Mouse (Mus musculus) natural killer cell, adult 2 months (primary cell): Measurements from ENCODE around the gene Jmy.
"Not testable (repeated sequence)": the region's sequence is repeated elsewhere in the genome, so short reads cannot be mapped to it uniquely, and the experiment has no call there.

Source experiments
- DNase-seq, 2 experiments: peaks; one replicate each; pipeline ENCODE4 v3.0.0; 2022; ENCODE audit warnings: low spot score in 2 of 2

The Jmy gene

DNA sequence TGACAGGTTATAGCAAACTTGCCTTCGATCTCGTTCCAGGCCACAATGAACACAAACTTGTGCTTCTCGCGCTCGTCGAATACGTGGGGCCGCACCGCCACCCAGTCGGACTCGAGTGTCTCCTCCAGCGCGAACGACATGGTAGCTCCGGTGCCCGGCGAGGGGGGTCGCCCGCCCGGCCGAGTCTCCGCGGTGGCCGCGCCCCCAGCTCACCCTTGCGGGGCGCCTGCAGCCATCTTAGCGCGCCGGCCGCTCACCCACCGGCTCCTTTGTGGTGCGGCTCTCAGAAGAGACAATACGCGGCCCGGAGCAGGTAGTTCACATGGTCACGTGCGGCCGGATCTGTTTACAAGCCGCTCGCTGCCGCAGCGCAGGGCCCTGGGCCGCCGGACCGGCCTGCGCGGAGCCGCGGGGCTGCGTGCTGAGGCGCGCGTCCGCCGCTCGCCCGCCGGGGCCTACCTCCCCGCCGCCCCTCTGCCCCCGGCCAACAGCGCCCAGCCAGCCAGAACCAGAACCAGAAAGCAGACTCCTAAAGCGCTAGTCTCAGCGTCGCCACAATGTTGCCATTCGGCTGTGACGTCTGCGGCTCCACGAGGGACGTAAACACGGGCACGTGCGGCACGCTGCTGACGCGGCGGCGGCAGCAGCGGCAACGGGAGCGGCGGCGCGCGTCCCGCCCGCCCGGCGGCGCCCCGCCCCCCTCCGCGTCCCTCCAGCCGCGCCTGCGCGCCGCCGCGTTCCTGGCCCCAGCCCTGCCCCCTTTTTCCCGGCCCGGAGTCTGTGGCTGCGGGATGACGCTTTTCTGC lies at the start of gene Jmy:
Gene Jmy (minus strand): TSS at position 642 of the 806 bp plus-strand sequence.
- peak; percentile 74 to 85 for DNase-seq

DNA sequence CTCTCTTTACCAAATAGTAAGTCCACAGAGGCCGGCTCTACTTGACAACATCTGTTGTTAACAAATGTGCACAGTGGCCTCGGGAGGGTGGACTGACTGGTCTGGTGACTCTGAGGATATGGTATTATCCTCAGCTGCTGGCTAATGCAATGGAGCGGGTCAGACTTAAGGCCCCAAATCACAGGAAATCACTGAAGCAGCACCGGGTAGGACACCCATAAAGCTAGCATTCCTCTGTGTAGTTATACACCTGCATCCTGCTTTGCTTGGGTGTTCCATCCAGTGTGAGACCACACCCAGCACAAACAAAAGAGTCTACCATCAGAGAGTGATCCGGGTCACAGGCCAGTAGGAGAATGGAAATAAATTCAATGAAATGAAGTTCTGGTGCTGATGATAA lies 48.0 kb upstream of the Jmy start:
- DNase-seq = no peak

DNA sequence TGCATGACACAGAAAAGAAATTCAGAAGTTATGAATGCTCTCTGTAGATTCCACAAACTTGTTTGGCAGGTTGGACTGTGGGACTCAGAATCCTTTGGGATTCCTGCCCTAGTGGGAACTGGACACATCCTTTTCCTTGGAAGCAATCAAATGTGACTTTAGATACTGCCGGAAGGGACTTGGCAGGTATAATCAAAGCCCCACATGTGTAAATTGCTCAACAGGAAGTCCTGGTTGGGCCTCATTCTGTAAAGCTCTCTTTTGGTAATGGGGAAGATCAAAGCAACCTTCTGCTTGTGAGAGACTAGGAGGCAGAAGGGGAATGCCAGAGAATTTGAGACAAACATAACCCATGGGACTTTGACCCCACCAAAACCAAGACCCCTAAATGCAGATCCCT lies 46.4 kb upstream of the Jmy start:
- no peak for DNase-seq

DNA sequence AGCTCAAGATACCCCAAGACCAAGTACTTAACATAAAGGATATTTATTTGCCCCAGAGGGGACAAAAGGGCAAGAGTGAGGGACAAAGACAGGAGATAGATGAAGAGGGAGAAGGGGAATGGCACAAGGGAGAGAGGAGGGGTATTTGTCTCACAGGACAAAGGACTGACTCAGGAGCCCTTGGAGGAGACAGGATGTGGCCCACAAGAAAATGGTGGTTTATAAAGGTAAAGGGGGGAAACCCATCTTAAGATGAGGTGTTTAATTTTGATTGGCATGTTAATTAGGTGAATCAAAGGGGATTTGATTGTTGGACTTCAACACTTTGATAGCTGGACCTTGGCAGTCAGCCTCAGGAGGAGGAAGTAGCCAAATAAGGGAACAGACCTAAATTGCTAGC lies 44.7 kb upstream of the Jmy start:
- no peak for DNase-seq

DNA sequence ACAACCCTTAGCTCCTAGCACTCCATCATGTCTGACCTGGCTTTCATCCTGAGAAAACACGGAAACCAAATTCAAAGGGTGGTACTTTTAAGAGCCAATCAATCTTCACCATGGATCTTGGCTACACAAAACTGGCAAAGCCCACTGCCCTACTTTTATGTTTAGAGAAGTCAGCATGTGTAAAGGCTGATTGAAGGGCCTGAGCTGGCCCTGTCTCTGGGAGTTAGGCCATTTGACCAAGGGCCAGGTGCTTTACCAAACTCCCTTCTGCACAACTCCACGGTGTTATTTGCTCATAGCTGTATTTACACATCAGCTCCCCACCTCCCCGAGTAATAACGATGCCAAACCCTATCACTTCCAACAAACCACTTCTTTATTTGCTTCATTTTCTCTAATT lies 39.7 kb upstream of the Jmy start:
- no peak for DNase-seq

DNA sequence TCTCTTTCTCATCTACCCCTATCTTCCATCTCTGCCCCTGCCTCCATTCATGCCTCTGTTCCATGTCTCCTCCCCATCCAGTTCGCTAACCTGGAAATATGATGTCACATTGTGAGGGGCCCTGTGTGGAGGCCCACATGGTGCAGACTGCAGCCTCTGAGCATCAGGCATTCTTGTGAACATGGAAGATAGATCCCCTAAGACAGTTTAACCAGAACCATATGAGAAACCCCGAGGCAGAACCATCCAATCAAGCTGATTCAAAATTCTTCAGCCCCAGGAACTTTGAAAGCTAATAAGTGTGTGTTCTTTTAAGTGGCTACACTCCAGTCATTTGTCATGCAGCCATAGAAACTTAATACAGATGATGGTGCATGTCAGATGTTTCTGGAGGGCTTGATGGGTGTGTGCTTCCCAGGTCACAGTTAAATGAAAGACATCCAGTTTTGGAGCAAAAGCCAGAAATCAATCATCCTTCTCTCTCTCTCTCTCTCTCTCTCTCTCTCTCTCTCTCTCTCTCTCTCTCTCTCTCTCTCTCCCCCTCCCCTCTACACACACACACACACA lies 19.2 kb upstream of the Jmy start:
- DNase-seq = no peak

DNA sequence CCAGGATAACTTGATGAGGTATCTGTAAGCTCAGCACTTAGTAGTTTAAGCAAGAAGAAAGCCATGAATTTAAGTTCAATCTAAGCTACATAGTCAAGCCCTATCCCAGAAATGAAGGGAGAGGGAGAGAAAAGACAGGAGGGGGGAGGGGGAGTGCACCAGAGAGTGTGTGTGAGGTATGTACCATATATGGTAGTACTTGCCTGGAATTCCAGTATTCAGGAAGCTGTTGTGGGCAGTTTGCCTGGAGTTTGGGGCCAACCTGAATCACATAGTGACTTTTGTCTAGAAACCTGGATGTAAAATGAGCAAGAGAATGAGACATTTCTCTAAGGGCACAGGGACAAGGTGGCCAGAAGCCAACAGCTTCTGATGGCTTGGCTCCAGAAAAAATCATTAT lies 17.6 kb upstream of the Jmy start:
- no peak for DNase-seq

DNA sequence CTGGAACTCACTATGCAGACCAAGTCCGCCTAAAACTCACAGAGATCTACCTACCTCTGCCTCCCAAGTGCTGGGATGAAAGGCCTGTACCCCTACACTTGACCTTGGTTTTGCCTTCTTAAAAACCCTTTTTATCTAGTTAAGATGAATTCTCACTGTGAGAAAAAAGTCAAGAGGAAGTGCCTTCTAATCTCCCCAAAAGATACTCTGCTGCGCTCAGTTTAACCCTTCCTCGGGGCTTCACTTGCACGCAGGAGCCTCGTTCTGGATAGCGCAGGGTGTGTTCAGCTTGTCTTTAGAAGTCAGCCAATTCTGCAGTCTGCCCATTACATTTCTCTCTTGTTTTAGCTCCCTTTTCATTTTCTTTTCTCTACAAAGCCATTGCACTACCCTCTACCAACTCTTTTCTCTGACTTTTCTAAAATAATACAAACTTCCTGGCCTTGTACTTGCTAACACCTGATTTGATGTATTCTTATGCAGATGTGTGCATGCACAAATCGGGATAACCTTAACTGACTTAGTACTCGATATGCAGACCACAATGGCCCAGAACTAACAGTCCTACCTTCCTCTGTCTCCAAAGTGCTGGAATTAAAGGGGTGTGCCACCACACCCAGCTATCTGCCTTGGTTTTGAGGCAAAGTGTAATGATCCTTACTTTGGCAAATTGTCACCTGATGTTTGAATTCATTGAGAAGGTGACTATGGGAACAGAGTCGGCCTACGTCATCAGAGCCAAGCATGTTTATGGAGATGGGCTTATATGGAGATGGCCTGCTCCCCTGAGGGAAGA lies 14.6 kb upstream of the Jmy start:
- DNase-seq = no peak

DNA sequence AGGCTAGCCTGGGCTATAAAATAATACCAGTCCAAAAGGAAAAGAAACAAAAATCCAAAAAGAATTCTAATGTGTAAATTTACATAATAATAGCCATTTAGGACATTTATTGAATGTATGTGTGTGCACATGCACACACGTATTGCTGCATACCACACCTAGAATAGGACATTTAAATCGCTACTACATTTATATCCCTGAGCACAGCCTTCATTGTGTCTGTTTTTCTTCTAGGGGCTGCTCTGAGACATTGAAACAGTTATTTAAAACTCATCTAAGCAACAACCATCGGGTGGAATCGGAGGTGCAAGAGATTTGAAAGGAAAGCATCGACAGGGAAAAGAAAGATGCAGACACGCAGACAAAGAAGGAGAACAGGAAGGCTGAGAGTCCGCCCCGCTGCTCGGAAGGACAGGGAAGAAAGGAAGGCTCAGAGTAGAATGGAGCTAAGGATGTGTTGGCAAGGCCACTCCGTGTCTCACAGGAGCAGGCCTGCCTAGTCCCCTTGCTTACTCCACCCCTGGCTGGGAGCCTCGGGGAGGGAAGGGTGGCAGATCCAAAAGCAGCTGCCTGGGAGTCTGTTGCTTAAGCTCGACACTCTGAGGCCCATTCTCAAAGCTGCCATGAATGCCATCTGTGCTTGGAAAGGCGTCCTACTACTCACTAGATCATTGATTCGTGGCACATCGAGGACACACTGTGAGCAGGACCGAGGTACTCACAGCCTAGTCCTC lies 11.0 kb upstream of the Jmy start:
- DNase-seq = no peak

DNA sequence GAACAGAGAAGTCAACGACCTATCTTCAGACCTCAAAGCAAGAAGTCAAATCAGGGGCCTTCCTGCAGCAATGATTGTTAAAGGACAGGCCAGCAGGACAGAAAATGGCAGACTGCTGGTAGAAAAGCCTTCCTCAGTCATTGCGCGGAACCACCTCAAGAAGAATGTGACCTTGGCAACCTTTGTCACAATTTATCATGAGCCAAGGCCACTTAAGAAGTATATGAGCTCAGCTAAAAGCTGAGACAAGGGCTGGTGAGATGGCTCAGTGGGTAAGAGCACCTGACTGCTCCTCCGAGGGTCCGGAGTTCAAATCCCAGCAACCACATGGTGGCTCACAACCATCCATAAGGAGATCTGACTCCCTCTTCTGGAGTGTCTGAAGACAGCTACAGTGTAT lies 7.3 kb upstream of the Jmy start:
- DNase-seq = not testable (repeated sequence)

DNA sequence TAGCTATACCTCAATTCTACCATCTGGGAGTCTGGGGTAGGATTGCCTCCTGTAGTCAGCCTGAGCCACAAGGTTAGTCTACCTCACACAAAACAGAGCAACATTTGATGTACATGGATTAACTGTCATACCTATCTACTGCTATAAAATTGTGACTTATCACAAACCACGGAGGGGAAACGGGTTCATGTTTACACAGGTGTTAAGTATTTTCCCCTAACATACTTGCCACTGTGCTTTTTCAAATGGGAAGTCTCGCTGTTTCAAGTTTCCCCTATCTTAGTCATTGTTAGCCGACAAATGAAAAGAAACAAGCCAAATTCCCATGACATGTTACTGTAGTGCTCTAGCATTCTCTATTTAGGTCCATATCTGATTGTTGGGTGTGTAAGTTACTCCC lies 2.1 kb upstream of the Jmy start:
- no peak for DNase-seq

DNA sequence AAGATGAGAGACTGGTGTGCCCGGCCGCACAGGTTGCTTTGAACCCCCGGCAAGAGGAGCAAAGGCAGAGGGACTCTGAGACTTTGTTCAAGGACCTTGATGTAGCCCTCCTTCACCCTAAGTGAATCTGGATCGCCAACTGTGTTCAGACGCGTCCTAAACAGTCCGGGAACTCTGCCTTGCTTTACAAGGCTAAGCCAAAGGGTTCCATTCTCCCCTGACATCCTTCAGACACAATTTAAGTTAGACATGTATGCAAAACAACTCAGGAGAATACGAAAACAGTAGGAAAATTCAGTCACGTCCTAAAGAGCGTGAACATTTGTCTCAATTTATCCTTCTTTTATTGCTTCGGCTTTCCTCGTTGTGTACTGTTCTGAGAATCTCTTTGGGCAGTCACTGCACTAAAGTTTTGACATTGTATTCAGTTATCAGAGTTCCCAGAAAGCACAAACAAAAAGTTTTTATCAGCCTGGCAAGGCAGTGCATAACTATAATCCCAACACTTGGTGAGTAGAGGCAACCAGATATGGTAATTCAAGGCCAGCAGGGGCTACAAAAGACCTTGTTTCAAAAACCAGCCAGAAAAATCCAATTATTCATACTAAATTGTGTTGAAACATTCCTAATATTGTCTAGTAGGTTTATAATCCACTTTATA lies 495 bp upstream of the Jmy start:
- no peak for DNase-seq

DNA sequence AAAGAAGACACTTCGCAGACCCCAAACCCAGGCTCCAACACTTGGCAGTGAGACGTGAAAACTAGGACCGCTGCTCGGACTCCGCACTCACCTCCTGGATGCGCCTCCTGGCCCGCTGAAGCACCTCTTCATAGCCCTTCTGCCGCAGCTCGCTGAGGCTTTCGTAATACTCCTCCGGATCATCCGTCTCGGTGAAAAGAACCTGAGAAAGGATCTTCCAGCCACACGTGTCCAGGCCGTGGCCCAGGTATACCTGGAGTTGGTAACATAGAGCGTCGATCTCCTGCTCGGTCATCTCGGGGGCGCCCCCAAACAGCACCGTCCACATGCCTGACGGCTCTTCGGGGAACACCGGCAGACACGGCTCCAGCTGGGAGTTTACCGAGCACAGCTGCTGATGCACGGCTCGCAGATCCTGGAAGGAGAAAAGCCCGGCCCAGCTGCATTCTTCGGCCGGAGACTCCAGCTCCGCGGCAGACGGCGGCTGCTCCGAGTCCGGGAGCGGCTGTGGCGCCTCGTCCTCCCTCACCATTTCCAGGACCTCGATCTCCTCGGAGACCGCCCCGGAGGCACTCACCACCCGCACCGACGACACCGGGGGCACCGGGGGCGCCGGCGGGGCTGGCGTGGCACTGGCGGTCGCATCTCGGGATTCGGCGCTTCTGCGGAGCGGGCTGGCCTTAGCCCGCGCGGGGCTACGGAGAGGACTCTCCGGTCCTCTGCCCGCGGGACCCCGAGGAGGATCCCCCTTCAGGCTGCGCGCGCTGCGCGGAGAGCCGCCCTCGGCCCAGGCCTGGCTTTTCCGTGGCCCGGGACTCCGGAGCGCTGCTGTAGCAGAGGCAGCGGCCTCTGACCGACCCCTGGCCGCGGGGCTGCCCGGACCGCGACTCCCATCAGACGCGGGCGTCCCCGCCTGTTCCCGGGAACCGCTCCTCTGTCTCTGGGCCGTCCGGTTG lies 1.1 kb downstream of the Jmy start:
- DNase-seq = peak; percentile 6 to 27

DNA sequence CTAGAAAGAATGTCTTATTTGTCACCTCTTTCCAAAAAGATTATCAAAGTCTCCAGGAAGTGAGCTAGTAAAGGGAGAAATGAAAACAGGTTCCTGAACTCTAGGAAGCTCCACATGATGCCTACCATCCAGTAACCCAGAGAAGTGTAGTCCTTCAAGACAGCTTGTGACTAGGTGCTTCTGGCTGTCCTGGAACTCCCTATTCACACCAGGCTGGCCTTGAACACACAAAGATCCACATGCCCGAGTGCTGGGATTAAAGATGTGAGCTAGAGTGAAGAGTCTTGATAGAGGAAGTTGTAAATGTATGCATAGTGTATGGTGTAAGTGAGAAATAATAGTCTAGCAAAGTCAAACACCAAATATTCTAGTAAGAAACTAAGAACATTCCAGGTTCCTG lies 2.6 kb downstream of the Jmy start:
- DNase-seq = no peak

DNA sequence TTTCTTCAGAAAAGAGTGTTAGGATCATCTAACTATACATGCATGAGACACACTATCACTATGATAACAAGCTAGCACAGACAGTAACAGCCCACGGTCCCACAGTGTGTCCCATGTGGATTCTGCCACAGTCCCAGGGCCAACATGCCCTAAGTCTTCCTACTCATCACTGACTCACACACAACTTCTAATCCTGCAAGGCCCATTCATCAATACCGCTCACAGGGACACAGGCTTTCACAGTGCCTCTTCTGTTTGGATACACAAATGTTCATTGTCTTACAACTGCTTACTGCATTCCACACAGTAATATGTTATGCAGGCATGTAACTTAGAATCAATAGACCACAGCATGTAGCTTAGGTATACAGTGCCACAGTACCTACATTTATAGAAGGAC lies 11.1 kb downstream of the Jmy start:
- no peak for DNase-seq

DNA sequence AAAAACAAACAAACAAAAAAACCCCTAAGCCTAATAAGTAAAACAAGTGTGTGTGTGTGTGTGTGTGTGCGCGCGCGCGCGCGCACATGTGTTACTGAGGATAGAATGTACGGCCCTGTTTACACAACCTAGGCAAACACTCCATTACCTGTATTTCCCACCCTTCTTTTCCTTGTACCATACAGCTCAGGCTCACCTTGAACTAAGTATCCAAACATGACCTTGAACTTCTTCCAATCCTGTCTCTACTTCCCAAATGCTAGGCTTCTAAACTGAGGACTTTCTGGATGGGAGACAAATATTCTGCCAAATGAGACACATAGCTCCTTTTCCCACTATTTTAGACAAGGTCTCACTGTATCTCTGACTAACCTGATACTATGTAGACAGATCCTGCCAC lies 11.9 kb downstream of the Jmy start:
- no peak for DNase-seq

DNA sequence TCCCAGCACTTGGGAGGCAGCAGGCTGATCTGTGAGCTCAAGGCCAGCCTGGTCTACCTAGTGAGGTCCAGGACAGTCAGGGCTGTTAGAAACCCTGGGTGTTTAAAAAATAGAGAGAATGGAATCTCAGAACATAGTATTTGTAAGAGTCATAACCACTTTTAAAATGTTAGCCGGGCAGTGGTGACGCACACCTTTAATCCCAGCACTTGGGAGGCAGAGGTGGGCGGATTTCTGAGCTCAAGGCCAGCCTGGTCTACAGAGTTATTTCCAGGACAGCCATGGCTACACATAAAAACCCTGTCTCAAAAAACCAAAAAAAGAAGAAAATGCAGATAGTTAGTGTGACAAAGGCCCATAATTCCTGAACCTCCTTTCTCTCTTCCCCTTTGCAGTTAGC lies 15.3 kb downstream of the Jmy start:
- no peak for DNase-seq

DNA sequence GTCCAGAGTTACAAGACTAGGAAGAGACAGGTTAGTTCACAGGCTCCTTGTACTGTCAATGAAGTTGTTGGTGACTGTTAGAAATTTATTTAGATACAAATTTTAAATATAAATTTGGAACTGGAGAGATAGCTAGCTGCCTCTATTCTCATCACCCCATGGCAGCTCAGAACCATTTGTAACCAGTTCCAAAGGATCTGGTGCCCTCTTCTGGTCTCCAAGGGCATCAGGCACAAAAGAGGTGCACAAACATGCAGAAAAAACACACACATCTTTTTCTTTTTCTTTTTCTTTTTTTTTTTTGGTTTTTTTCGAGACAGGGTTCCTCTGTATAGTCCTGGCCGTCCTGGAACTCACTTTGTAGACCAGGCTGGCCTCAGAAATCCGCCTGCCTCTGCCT lies 18.5 kb downstream of the Jmy start:
- no peak for DNase-seq

DNA sequence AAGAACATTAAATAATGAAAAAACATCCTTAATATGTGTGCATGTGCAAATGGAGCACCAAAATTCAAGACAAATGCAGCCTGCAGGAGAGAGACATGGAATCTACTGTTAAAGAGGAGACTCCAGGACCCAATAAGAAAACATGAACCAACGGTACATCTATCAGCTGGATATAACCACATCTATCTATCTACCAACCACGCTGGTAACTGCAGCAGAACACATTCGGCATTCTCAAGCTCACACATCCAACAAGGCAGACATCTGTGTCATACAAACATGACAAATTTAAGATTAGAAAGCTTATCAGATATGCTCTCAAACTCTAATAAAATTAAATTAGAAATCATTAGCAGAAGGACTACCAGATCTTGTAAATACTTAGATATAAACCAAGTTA lies 21.3 kb downstream of the Jmy start:
- DNase-seq = no peak

DNA sequence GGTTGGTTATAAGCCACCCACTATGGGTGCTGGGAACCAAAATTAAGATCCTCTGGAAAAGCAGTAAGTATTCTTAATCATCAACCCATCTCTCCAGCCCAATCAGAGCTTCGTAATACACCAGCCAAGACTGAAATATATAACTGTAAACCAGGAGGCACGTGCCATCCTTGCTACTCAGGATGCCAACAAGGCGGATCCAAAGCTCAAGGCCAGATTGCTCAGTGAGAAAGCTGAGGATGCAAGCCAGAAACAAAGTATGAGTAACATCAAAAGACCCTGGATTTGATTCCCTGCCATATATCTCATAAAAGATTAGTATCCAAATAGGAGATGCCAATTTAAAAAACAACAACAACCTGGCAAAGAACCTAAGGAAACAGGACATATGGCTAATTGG lies 31.3 kb downstream of the Jmy start:
- DNase-seq = no peak

DNA sequence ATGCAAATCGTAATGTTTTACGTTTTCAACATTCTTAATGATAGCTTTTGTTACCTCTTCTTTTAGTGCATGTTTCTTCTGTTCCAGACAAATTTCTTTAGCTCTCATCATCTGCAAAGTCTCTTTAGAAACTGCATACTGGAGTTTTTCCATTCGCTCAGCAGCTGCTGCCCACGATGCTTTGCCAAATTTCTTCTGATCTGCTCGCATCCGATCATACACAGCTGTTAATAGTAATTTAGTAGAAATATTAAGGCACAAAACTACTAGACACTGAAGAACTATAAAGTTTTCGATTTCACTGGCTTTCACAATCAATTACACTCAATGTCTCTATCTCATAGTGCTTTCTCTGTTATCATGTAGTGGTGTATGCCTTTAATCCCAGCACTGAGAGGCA lies 40.0 kb downstream of the Jmy start:
- no peak for DNase-seq
